Mouse (Mus musculus) liver, embryonic 15.5 days (tissue): Measurements from ENCODE around the gene Nxt1. TPM values are rescaled to one million over a fixed set of nuclear protein-coding genes. Genes with fewer than 3 reads are reported as not detected.

ENCODE experiments used
- ATAC-seq: fragments of 200-750 bp; cut with Nextera tagmentation; 2 replicates; pipeline ENCODE4 v1.8.0; 2017; ENCODE audit warnings: moderate number of reproducible peaks, mild to moderate bottlenecking, moderate library complexity; ENCODE audit not compliant: insufficient read depth
- H3K27ac ChIP-seq: fragments of 300-500 bp; sonication (generic); replicated peaks from 2 replicates; pipeline ENCODE4 v1.5.1; 2015; ENCODE audit warnings: mild to moderate bottlenecking, inconsistent platforms
- H3K27me3 ChIP-seq: fragments of 300-500 bp; sonication (generic); 2 replicates; pipeline ENCODE4 v1.6.1; 2015; ENCODE audit warnings: mild to moderate bottlenecking, inconsistent platforms
- H3K36me3 ChIP-seq: fragments of 300-500 bp; sonication (generic); replicated peaks from 2 replicates; pipeline ENCODE4 v1.6.1; 2015; ENCODE audit warnings: moderate library complexity, mild to moderate bottlenecking, inconsistent platforms
- H3K4me1 ChIP-seq: fragments of 300-500 bp; sonication (generic); replicated peaks from 2 replicates; pipeline ENCODE4 v1.6.1; 2015; ENCODE audit warnings: inconsistent platforms
- H3K4me2 ChIP-seq: fragments of 300-500 bp; sonication (generic); 2 replicates; pipeline ENCODE4 v1.6.1; 2015; ENCODE audit warnings: moderate library complexity, mild to moderate bottlenecking, inconsistent platforms
- H3K4me3 ChIP-seq: fragments of 300-500 bp; sonication (generic); replicated peaks from 2 replicates; pipeline ENCODE4 v1.5.1; 2015; ENCODE audit warnings: mild to moderate bottlenecking, inconsistent platforms
- H3K9ac ChIP-seq: fragments of 300-500 bp; sonication (generic); 2 replicates; pipeline ENCODE4 v1.6.1; 2015; ENCODE audit warnings: moderate library complexity, mild to moderate bottlenecking, inconsistent platforms
- H3K9me3 ChIP-seq: fragments of 300-500 bp; sonication (generic); replicated peaks from 2 replicates; pipeline ENCODE4 v1.6.1; 2016; ENCODE audit warnings: inconsistent platforms
- WGBS: fragments of 180-500 bp; shearing (Covaris S2); methylation state at CpG from one replicate; pipeline ENCODE4 v1.1.7; 2015; ENCODE audit warnings: mixed read lengths; ENCODE audit not compliant: insufficient replicate concordance; 5-methylcytosine and 5-hydroxymethylcytosine counted together
- polyA plus RNA-seq: library from polyadenylated mRNA; unstranded; fragments of >200 nt; fragmentation: Nextera tagmentation; extraction: Ambion mirVana; gene quantifications from 2 replicates; pipeline ENCODE4 v1.2.1, GENCODE M21; 2015

The Nxt1 gene
- polyA plus RNA-seq, 1 experiment from 2014 or later, result 51.8 TPM

- no peak for ATAC-seq
- Histone ChIP-seq H3K4me2 (no peak overlapping the region), H3K9ac (no peak overlapping the region), H3K4me1 (peaks cover 7% of the 10 kb centered on the region), H3K27me3 (no peaks in the 10 kb centered on the region), H3K36me3 (peaks cover 63% of the 10 kb centered on the region), H3K9me3 (no peaks in the 10 kb centered on the region), H3K27ac (no peak overlapping the region), H3K4me3 (no peak overlapping the region)
- WGBS, result 86% methylated on average over 6 of the region's 6 CpGs
Measured at GRCm38 (mm10) chr2:148689444-148690140, 17.2 kb downstream of the Nxt1 start.

GRCm38 (mm10) chr2:148690291-148690690, 17.9 kb downstream of the Nxt1 start:
- H3K9me3 ChIP-seq, result no peaks in the 10 kb centered on the region
- ATAC-seq, result no peak
- no peak overlapping the region for H3K27ac ChIP-seq
- peaks cover 56% of the 10 kb centered on the region for H3K36me3 ChIP-seq
- no peaks in the 10 kb centered on the region for H3K27me3 ChIP-seq
- H3K4me1 ChIP-seq, result no peaks in the 10 kb centered on the region; the same call in 1 of the 2 replicates
- H3K9ac ChIP-seq, result no peak overlapping the region
- no peak overlapping the region for H3K4me3 ChIP-seq
- H3K4me2 ChIP-seq, result no peak overlapping the region
- WGBS, result 85% methylated on average over 3 of the region's 3 CpGs

DNA sequence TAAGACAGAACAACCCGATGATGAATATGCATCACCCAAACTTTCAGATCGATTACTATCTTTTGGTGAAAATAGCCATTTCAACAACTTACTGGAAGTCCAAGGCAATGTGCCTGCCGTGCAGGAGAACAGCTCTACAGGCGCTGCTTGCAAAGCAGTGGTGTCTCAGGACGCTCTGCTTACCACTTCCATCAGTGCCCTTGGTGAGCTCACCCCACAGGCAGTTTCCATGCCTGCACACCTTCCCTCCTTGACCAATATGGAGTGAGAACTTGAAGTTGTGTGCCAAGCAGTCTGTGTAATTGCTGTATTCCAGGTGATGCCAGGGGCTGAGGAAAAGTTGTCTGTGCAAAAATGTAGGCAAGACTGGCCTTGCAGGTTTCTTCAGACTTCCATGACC, 18.4 kb downstream of the Nxt1 start:
- Histone ChIP-seq H3K4me2 (no peak overlapping the region), H3K4me3 (no peak overlapping the region), H3K27me3 (no peaks in the 10 kb centered on the region), H3K9ac (no peak overlapping the region), H3K36me3 (peaks cover 56% of the 10 kb centered on the region), H3K9me3 (no peaks in the 10 kb centered on the region), H3K4me1 (no peaks in the 10 kb centered on the region; the same call in 1 of the 2 replicates), H3K27ac (no peak overlapping the region)
- no peak for ATAC-seq
- 78% methylated on average over 5 of the region's 5 CpGs for WGBS

- Histone ChIP-seq H3K4me2 (no peak overlapping the region), H3K27me3 (no peaks in the 10 kb centered on the region), H3K9me3 (no peaks in the 10 kb centered on the region), H3K36me3 (peaks cover 5% of the 10 kb centered on the region; the same call in 1 of the 2 replicates), H3K9ac (no peak overlapping the region), H3K27ac (no peak overlapping the region), H3K4me3 (no peak overlapping the region), H3K4me1 (no peaks in the 10 kb centered on the region)
- 51% methylated on average over 5 of the region's 5 CpGs for WGBS
- ATAC-seq, result no peak
Measured at GRCm38 (mm10) chr2:148698571-148698970, 26.2 kb downstream of the Nxt1 start.

DNA sequence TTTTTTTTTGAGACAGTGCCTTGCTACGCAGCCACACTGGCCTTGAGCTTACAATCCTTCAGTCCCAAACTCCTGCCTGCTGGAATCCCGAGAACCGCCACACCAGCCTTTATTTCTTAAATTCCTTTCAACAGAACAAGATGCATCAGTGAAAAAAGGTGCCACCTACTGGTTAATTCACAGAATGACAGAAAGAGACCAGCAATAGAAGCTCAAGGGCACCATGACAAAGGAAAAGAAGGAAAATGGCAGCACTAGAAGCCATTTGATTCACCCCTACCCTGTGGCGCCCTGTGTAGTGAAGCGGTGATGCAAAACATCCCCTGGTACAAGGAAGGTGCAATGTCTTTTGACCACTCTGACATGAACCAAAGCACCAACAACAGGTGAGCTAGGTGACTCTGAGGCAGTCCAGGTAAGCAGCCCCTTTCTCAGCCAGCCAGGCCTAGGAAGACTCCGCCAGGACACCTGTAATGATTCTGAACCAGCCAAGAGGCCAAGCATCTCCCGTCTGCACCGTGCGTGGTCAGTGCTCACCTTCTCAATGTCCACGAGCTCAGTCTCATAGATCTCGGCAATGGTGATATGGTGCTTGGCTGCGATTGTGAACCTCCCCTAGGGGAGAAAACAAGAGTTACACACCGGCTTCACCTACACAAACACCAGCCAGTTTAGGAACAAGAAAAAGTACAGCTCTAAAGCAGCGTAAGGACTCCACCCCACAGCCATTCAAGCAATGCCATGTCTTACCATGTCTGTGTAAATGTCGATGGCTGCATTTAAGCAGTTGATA, 34.2 kb downstream of the Nxt1 start:
- WGBS, result 76% methylated on average over 15 of the region's 15 CpGs
- no peak for ATAC-seq
- Histone ChIP-seq H3K4me3 (no peak overlapping the region), H3K27me3 (no peaks in the 10 kb centered on the region), H3K4me2 (no peak overlapping the region), H3K36me3 (no peaks in the 10 kb centered on the region), H3K9me3 (no peaks in the 10 kb centered on the region), H3K27ac (no peak overlapping the region), H3K4me1 (no peaks in the 10 kb centered on the region), H3K9ac (no peak overlapping the region)

DNA sequence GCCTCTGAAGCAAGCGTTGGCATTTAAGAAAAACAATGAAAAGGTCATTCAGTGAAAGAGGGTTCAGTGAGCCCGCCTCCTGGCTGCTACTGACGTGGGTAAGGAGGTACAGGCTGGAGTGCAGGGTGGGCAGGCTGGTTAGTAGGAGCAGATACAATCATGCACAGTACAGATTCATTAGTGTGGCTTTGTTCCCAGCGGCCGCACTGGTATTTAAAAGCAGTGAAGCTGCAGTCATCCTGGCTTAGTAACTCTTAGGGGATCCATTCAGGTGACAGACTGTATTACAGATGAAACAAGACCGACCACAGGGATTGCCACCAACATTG, 34.8 kb downstream of the Nxt1 start:
- H3K9me3 ChIP-seq, result no peaks in the 10 kb centered on the region
- H3K36me3 ChIP-seq, result no peaks in the 10 kb centered on the region
- H3K4me2 ChIP-seq, result no peak overlapping the region
- no peak overlapping the region for H3K27ac ChIP-seq
- no peaks in the 10 kb centered on the region for H3K4me1 ChIP-seq
- H3K27me3 ChIP-seq, result no peaks in the 10 kb centered on the region
- H3K4me3 ChIP-seq, result no peak overlapping the region
- H3K9ac ChIP-seq, result no peak overlapping the region
- 70% methylated on average over 6 of the region's 6 CpGs for WGBS
- ATAC-seq, result no peak

DNA sequence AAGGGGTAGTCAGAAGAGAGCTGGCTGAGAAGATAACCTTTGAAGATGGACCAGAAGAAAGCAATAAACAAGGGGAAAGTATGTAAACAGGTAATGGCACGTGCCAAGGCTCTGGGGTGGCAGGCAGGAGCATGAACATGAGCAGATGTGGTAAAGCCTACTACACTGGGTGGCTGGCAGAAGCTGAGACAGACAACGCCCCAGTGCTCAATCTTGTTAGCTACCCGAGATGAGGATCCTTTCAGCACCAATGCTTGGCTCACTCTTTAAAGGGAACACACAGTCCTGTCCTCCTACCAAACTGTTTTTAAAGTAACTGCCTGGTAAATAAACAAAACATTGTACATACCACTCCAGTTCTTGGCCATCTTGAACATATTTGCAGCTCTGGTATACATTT, 39.9 kb downstream of the Nxt1 start:
- no peak overlapping the region for H3K4me3 ChIP-seq
- H3K4me2 ChIP-seq, result no peak overlapping the region
- no peak overlapping the region for H3K27ac ChIP-seq
- H3K27me3 ChIP-seq, result no peaks in the 10 kb centered on the region
- no peaks in the 10 kb centered on the region for H3K9me3 ChIP-seq
- no peaks in the 10 kb centered on the region for H3K36me3 ChIP-seq
- no peak for ATAC-seq
- no peaks in the 10 kb centered on the region for H3K4me1 ChIP-seq
- no peak overlapping the region for H3K9ac ChIP-seq
- WGBS, result 60% methylated on average over 3 of the region's 3 CpGs

DNA sequence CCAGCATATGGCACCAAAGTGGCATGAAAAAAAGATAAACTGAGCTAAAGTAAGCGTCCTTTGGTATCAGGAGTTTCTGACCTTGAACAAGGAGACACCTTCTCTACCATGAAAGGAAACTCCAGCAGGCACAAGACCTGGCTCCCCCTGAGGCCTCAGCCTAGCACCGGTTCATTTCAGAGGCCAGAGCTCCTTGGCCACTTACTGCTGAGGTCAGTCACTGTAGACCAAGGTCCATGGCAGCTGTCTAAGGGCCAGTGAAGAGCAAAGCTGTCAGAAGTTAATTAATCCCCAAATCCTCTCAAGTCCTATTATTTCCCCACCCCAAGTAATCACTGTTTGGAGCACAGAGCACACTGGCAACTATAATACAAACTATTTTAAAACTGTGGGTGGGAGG, 44.7 kb downstream of the Nxt1 start:
- no peak overlapping the region for H3K27ac ChIP-seq
- no peaks in the 10 kb centered on the region for H3K27me3 ChIP-seq
- H3K4me3 ChIP-seq, result no peak overlapping the region
- no peaks in the 10 kb centered on the region for H3K36me3 ChIP-seq
- no peaks in the 10 kb centered on the region for H3K4me1 ChIP-seq
- ATAC-seq, result no peak
- 56% methylated on average over 2 of the region's 2 CpGs for WGBS
- no peaks in the 10 kb centered on the region for H3K9me3 ChIP-seq
- no peak overlapping the region for H3K9ac ChIP-seq
- H3K4me2 ChIP-seq, result no peak overlapping the region

DNA sequence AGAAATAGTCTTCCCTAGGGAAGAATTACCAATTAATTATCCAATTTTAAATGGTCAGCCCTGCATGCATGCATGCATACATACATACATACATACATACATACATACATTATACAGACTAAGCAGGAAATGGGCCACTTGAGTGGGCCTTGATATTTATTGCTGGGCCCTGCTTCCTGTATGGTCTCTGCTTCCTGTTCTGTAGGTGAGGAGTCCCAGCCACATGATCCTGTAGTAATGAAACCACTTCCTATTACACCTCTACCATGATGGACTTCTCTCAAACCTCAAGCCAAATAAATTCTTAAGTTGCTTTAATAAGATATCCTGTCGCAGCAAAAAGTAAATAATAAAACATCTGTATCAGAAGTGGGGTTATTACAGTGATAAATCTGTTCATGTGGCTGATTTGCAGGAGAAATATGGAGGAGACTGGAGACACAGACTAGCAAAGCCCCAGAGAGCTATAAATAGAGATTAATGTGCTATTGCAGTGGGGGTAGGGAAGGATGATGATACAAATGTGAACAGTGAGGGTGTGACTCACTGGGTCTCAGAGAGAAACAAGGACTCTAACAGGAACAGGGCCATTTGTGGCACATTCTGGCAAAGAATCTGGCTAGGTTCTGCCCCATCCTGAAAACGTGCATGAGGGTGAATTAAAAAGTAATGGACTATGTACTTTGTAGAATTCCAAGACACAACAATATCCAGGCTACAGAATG, 47.0 kb downstream of the Nxt1 start:
- H3K4me2 ChIP-seq, result no peak overlapping the region
- H3K27ac ChIP-seq, result no peak overlapping the region
- no peaks in the 10 kb centered on the region for H3K36me3 ChIP-seq
- ATAC-seq, result no peak
- H3K9ac ChIP-seq, result no peak overlapping the region
- no peaks in the 10 kb centered on the region for H3K9me3 ChIP-seq
- no peaks in the 10 kb centered on the region for H3K27me3 ChIP-seq
- no peaks in the 10 kb centered on the region for H3K4me1 ChIP-seq
- no peak overlapping the region for H3K4me3 ChIP-seq
- 20% methylated on average over 2 of the region's 2 CpGs for WGBS
